Mouse (Mus musculus) liver, adult (tissue): ENCODE measurements around the gene Ccr1l1.
A peak's percentile ranks its signal among the peaks of the same experiment; 100 is the strongest.

Experiments used
- GATA4 ChIP-seq: IDR thresholded peaks from 2 replicates; pipeline ENCODE4 v1.6.1; 2014; ENCODE audit warnings: mild to moderate bottlenecking, low read length; ENCODE audit not compliant: insufficient replicate concordance

Ccr1l1 gene

GRCm38 (mm10) chr9:123975630-123976029 lies 2.6 kb downstream of the Ccr1l1 start:
- TF ChIP-seq GATA4 = no peak

GRCm38 (mm10) chr9:123968290-123968912 lies 9.8 kb downstream of the Ccr1l1 start, which contains the start of gene Ccr1:
TSS of gene Ccr1 (minus strand) at chr9:123968692.
- TF ChIP-seq GATA4 = no peak

GRCm38 (mm10) chr9:123964776-123965175 lies 13.4 kb downstream of the Ccr1l1 start:
- no peak for TF ChIP-seq GATA4

GRCm38 (mm10) chr9:123960161-123960560 lies 18.0 kb downstream of the Ccr1l1 start:
- TF ChIP-seq GATA4 = no peak

GRCm38 (mm10) chr9:123957911-123958413 lies 20.2 kb downstream of the Ccr1l1 start:
- TF ChIP-seq GATA4 = no peak

- TF ChIP-seq GATA4 = no peak
Observed at GRCm38 (mm10) chr9:123956892-123957291, 21.3 kb downstream of the Ccr1l1 start.

GRCm38 (mm10) chr9:123953551-123953950 lies 24.7 kb downstream of the Ccr1l1 start:
- no peak for TF ChIP-seq GATA4

GRCm38 (mm10) chr9:123951176-123951575 lies 27.0 kb downstream of the Ccr1l1 start:
- no peak for TF ChIP-seq GATA4

- TF ChIP-seq GATA4 = no peak
Observed at GRCm38 (mm10) chr9:123949432-123949831, 28.8 kb downstream of the Ccr1l1 start.

GRCm38 (mm10) chr9:123947815-123948214 lies 30.4 kb downstream of the Ccr1l1 start:
- TF ChIP-seq GATA4 = no peak

GRCm38 (mm10) chr9:123942025-123942424 lies 36.2 kb downstream of the Ccr1l1 start:
- no peak for TF ChIP-seq GATA4

- TF ChIP-seq GATA4 = no peak
Observed at GRCm38 (mm10) chr9:123941316-123941715, 36.9 kb downstream of the Ccr1l1 start.

GRCm38 (mm10) chr9:123940628-123941027 lies 37.6 kb downstream of the Ccr1l1 start:
- TF ChIP-seq GATA4 = peak; percentile 98

- no peak for TF ChIP-seq GATA4
Observed at GRCm38 (mm10) chr9:123940168-123940567, 38.0 kb downstream of the Ccr1l1 start.

- no peak for TF ChIP-seq GATA4
Observed at GRCm38 (mm10) chr9:123937989-123938388, 40.2 kb downstream of the Ccr1l1 start.

- TF ChIP-seq GATA4 = no peak
Observed at GRCm38 (mm10) chr9:123936604-123937280, 41.5 kb downstream of the Ccr1l1 start.
